Comparison of ENCODE assay signal across 8 mouse cellular contexts in genomic region chr17:45580958-45581477, GRCm38 (mm10). TPM values are rescaled to one million over a fixed set of nuclear protein-coding genes. Genes with fewer than 3 reads are reported as not detected.
DNase-seq lines count a peak whose midpoint lies in the region; ATAC-seq and TF ChIP-seq lines count a peak whose summit lies in the region.

No protein-coding gene starts in this region.

- ATAC-seq in kidney, embryonic 14.5 days (ENCODE audit: low FRiP score, low TSS enrichment), result no peak
- ATAC-seq in hindbrain, embryonic 13.5 days (ENCODE audit: low FRiP score), result no peak
- peak; percentile 23; the same call in 1 of the 2 replicates for ATAC-seq in lung, embryonic 16.5 days (ENCODE audit: low read depth)
- no peak for ATAC-seq in megakaryocyte progenitor cell, adult 5-6 weeks (replicated peaks; ENCODE audit: poor library complexity)

- WGBS in kidney, embryonic 14.5 days, result 39% methylated on average over 12 of the region's 12 CpGs
- WGBS in bone marrow, adult 2 months, result 41% methylated on average over 12 of the region's 12 CpGs
- 46% methylated on average over 12 of the region's 12 CpGs for WGBS in hindbrain, embryonic 13.5 days
- 17% methylated on average over 12 of the region's 12 CpGs for WGBS in lung, embryonic 16.5 days

- no peak overlapping the region for H3K4me3 ChIP-seq in kidney, embryonic 14.5 days (ENCODE audit: low read length)
- H3K4me3 ChIP-seq in bone marrow, adult 2 months (replicated peaks; ENCODE audit: control insufficient read depth, low read depth, low read length), result no peak overlapping the region
- H3K4me3 ChIP-seq in hindbrain, embryonic 13.5 days, result no peak overlapping the region
- H3K4me3 ChIP-seq in lung, embryonic 16.5 days (ENCODE audit: low read length), result no peak overlapping the region

- TF ChIP-seq POLR2A in bone marrow, adult 2 months (IDR thresholded peaks at IDR 0.05; ENCODE audit: borderline replicate concordance, control insufficient read depth, low read depth, low read length), result no peak

- peaks cover 25% of the 10 kb centered on the region for H3K4me1 ChIP-seq in kidney, embryonic 14.5 days (ENCODE audit: control insufficient read depth, insufficient read depth, low read length)
- peaks cover 18% of the 10 kb centered on the region for H3K4me1 ChIP-seq in bone marrow, adult 2 months (ENCODE audit: control insufficient read depth, insufficient read depth, low read length)
- H3K4me1 ChIP-seq in hindbrain, embryonic 13.5 days (replicated peaks), result peaks cover 25% of the 10 kb centered on the region
- peaks cover 33% of the 10 kb centered on the region for H3K4me1 ChIP-seq in lung, embryonic 16.5 days (replicated peaks; ENCODE audit: control insufficient read depth, insufficient read depth, low read length)

- H3K27me3 ChIP-seq in kidney, embryonic 14.5 days (ENCODE audit: control insufficient read depth, insufficient read depth, low read length), result no peaks in the 10 kb centered on the region
- no peaks in the 10 kb centered on the region for H3K27me3 ChIP-seq in hindbrain, embryonic 13.5 days
- H3K27me3 ChIP-seq in lung, embryonic 16.5 days (ENCODE audit: control insufficient read depth, insufficient read depth, low read depth, low read length), result no peaks in the 10 kb centered on the region

- no peaks in the 10 kb centered on the region for H3K36me3 ChIP-seq in kidney, embryonic 14.5 days (ENCODE audit: control insufficient read depth, insufficient read depth, low read length)
- H3K36me3 ChIP-seq in hindbrain, embryonic 13.5 days, result no peaks in the 10 kb centered on the region
- no peaks in the 10 kb centered on the region for H3K36me3 ChIP-seq in lung, embryonic 16.5 days (ENCODE audit: control insufficient read depth, insufficient read depth, low read length)

- H3K9ac ChIP-seq in kidney, embryonic 14.5 days (ENCODE audit: low read depth, low read length), result no peak overlapping the region
- H3K9ac ChIP-seq in hindbrain, embryonic 13.5 days, result no peak overlapping the region
- peak overlapping the region; percentile 40; the same call in 1 of the 2 replicates for H3K9ac ChIP-seq in lung, embryonic 16.5 days (ENCODE audit: low read length)

- no peak overlapping the region for H3K4me2 ChIP-seq in kidney, embryonic 14.5 days (replicated peaks; ENCODE audit: low read depth, low read length)
- 0 out of 2 replicates have a peak overlapping the region, but pooled peaks have one; percentile 8 for H3K4me2 ChIP-seq in hindbrain, embryonic 13.5 days
- peak overlapping the region; percentile 8; the same call in 1 of the 2 replicates for H3K4me2 ChIP-seq in lung, embryonic 16.5 days (ENCODE audit: low read depth, low read length)

- H3K27ac ChIP-seq in kidney, embryonic 14.5 days (ENCODE audit: low read depth, low read length), result 0 out of 2 replicates have a peak overlapping the region, but pooled peaks have one; percentile 42
- H3K27ac ChIP-seq in bone marrow, adult 2 months (ENCODE audit: control insufficient read depth, insufficient read depth, low read depth, low read length, poor library complexity), result peak overlapping the region; percentile 50
- H3K27ac ChIP-seq in hindbrain, embryonic 13.5 days, result peak overlapping the region; percentile 52
- peak overlapping the region; percentile 34 for H3K27ac ChIP-seq in lung, embryonic 16.5 days (ENCODE audit: low read length)

- H3K9me3 ChIP-seq in kidney, embryonic 14.5 days (ENCODE audit: control insufficient read depth, low read length), result no peaks in the 10 kb centered on the region
- no peaks in the 10 kb centered on the region for H3K9me3 ChIP-seq in hindbrain, embryonic 13.5 days
- no peaks in the 10 kb centered on the region for H3K9me3 ChIP-seq in lung, embryonic 16.5 days (ENCODE audit: control insufficient read depth, low read length)

- no peak for TF ChIP-seq CTCF in bone marrow, adult 2 months (IDR thresholded peaks at IDR 0.05; ENCODE audit: control insufficient read depth, insufficient read depth, low read length)

- DNase-seq in kidney, adult 18-20 months, result no peak
- no peak for DNase-seq in cerebellum, adult 11-12 months
- DNase-seq in layer of hippocampus, adult 9-10 months (ENCODE audit: low spot score), result no peak

RNA-seq across cellular contexts. Expression of gene Hsp90ab1, which starts 7.9 kb away (rescaled TPM):
- 1,653 and 1,961 TPM in 2 replicates for polyA plus RNA-seq in kidney, embryonic 14.5 days (2014; fragmentation: Nextera tagmentation; extraction: Ambion mirVana)
- polyA plus RNA-seq in bone marrow, adult 2 months (2011; ENCODE audit: insufficient read depth, insufficient read length, low replicate concordance, missing spikeins), result 576 and 1,077 TPM in 2 replicates
- polyA plus RNA-seq in hindbrain, embryonic 13.5 days (2015; fragmentation: Nextera tagmentation; extraction: Ambion mirVana), result 1,593 and 1,619 TPM in 2 replicates
- 1,477 and 1,506 TPM in 2 replicates for polyA plus RNA-seq in lung, embryonic 16.5 days (2015; fragmentation: Nextera tagmentation; extraction: Ambion mirVana)
- 1,239 and 1,324 TPM in 2 replicates for total RNA-seq in megakaryocyte progenitor cell, adult 5-6 weeks (2015)
- 2,380 and 2,713 TPM in 2 replicates for total RNA-seq in megakaryocyte progenitor cell, adult 5-6 weeks (2017)

RNA-seq across cellular contexts. Expression of gene Slc35b2, which starts 17.3 kb away (rescaled TPM):
- polyA plus RNA-seq in kidney, embryonic 14.5 days (2014; fragmentation: Nextera tagmentation; extraction: Ambion mirVana), result 122 and 140 TPM in 2 replicates
- 14.7 and 22.7 TPM in 2 replicates for polyA plus RNA-seq in bone marrow, adult 2 months (2011; ENCODE audit: insufficient read depth, insufficient read length, low replicate concordance, missing spikeins)
- polyA plus RNA-seq in hindbrain, embryonic 13.5 days (2015; fragmentation: Nextera tagmentation; extraction: Ambion mirVana), result 86.5 and 91.1 TPM in 2 replicates
- polyA plus RNA-seq in lung, embryonic 16.5 days (2015; fragmentation: Nextera tagmentation; extraction: Ambion mirVana), result 130 and 131 TPM in 2 replicates
- 80.2 and 85.9 TPM in 2 replicates for total RNA-seq in megakaryocyte progenitor cell, adult 5-6 weeks (2015)
- total RNA-seq in megakaryocyte progenitor cell, adult 5-6 weeks (2017), result 84.9 and 120 TPM in 2 replicates

RNA-seq across cellular contexts. Expression of gene Slc29a1, which starts 18.4 kb away (rescaled TPM):
- polyA plus RNA-seq in kidney, embryonic 14.5 days (2014; fragmentation: Nextera tagmentation; extraction: Ambion mirVana), result 61.4 and 83.5 TPM in 2 replicates
- 73.1 and 109 TPM in 2 replicates for polyA plus RNA-seq in bone marrow, adult 2 months (2011; ENCODE audit: insufficient read depth, insufficient read length, low replicate concordance, missing spikeins)
- 33.7 and 38.2 TPM in 2 replicates for polyA plus RNA-seq in hindbrain, embryonic 13.5 days (2015; fragmentation: Nextera tagmentation; extraction: Ambion mirVana)
- 100 and 106 TPM in 2 replicates for polyA plus RNA-seq in lung, embryonic 16.5 days (2015; fragmentation: Nextera tagmentation; extraction: Ambion mirVana)
- 43.5 and 67.7 TPM in 2 replicates for total RNA-seq in megakaryocyte progenitor cell, adult 5-6 weeks (2015)
- total RNA-seq in megakaryocyte progenitor cell, adult 5-6 weeks (2017), result 64.1 and 64.3 TPM in 2 replicates

RNA-seq across cellular contexts. Expression of gene Mymx, which starts 20.9 kb away (rescaled TPM):
- polyA plus RNA-seq in kidney, embryonic 14.5 days (2014; fragmentation: Nextera tagmentation; extraction: Ambion mirVana), result 4.2 and 5.1 TPM in 2 replicates
- polyA plus RNA-seq in bone marrow, adult 2 months (2011; ENCODE audit: insufficient read depth, insufficient read length, low replicate concordance, missing spikeins), result 9.3 TPM in 1 of 2 replicates, not detected in the other
- 0.47 and 0.67 TPM in 2 replicates for polyA plus RNA-seq in hindbrain, embryonic 13.5 days (2015; fragmentation: Nextera tagmentation; extraction: Ambion mirVana)
- polyA plus RNA-seq in lung, embryonic 16.5 days (2015; fragmentation: Nextera tagmentation; extraction: Ambion mirVana), result 0.39 and 0.91 TPM in 2 replicates
- not detected in 2 replicates for total RNA-seq in megakaryocyte progenitor cell, adult 5-6 weeks (2015)
- not detected in 2 replicates for total RNA-seq in megakaryocyte progenitor cell, adult 5-6 weeks (2017)

RNA-seq across cellular contexts. Expression of gene Nfkbie, which starts 25.5 kb away (rescaled TPM):
- 3.5 and 4.8 TPM in 2 replicates for polyA plus RNA-seq in kidney, embryonic 14.5 days (2014; fragmentation: Nextera tagmentation; extraction: Ambion mirVana)
- 6.9 and 14.8 TPM in 2 replicates for polyA plus RNA-seq in bone marrow, adult 2 months (2011; ENCODE audit: insufficient read depth, insufficient read length, low replicate concordance, missing spikeins)
- polyA plus RNA-seq in hindbrain, embryonic 13.5 days (2015; fragmentation: Nextera tagmentation; extraction: Ambion mirVana), result 5.6 and 6.5 TPM in 2 replicates
- 3.1 and 3.5 TPM in 2 replicates for polyA plus RNA-seq in lung, embryonic 16.5 days (2015; fragmentation: Nextera tagmentation; extraction: Ambion mirVana)
- 5.7 and 7.0 TPM in 2 replicates for total RNA-seq in megakaryocyte progenitor cell, adult 5-6 weeks (2015)
- 5.1 and 9.5 TPM in 2 replicates for total RNA-seq in megakaryocyte progenitor cell, adult 5-6 weeks (2017)
